Mouse (Mus musculus) right cerebral cortex, postnatal 4 days (tissue): ENCODE results near the gene Tmem178b.

Experiments used
- DNase-seq: peaks from one replicate; pipeline ENCODE4 v3.0.0-alpha.2; 2022

Gene Tmem178b

GRCm38 (mm10) chr6:40023592-40024335 lies 150.7 kb downstream of the Tmem178b start:
- no peak for DNase-seq

- no peak for DNase-seq
Observed at GRCm38 (mm10) chr6:40024336-40024934, 151.4 kb downstream of the Tmem178b start.

DNA sequence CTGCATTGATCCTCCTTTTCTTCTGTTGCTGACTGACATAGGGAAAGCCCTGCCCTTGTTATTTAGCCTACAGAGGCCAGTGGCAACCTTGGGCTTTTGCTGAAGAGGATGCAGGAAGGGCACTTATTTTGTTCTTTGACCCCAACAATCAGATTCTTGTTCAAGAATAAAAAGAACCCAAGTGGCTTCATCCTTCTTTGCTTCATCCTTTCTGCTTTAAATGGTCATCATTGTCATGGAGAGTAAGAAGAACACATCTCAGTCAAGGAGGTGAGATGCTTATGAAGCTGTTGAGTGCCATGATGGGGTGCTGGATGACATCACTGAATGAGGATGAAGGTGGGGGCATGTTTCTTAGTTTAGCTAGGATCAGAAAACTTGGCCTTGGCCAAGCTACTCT lies 159.8 kb downstream of the Tmem178b start:
- no peak for DNase-seq

DNA sequence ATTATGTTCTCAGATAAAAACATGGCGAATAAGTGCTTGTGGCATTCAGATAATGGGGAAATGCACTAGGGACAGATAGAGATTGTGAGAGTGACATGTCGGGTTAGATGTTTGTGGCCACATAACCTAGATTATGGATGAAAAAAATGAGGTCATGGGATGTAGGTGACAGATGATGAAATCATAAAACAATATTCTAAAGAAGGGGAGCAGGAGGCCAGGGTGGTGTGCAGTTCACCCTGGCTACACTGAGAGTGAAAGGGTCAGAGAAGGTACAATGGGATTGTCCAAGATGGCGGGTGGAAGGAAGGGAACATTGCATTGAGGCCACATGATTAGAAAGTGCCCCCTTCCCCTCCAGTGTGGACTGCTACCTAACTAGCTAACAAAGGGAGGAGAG lies 160.9 kb downstream of the Tmem178b start:
- DNase-seq: no peak

- DNase-seq: peak; percentile 66
Observed at GRCm38 (mm10) chr6:40048969-40049908, 176.2 kb downstream of the Tmem178b start.

GRCm38 (mm10) chr6:40049909-40050484 lies 176.9 kb downstream of the Tmem178b start:
- DNase-seq: no peak

DNA sequence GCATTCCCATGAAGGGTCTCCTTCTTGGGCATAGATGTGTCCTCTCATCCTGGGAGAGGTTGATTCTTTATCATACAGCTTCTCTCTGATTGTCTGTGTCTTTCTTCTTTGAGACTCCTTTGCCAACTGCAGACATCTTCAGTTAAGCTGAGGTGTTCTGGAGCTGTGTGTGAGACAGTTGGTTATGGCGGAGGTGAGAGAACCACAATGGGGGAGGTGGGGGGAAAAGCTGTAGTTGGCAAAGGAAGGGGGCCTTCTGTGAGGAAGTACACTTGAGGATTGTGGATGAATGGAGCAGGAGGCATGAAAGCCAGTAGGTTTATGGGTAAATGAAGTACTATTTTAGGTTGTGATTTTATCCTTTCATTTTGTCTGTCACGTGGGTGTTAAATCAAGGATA lies 178.6 kb downstream of the Tmem178b start:
- no peak for DNase-seq

DNA sequence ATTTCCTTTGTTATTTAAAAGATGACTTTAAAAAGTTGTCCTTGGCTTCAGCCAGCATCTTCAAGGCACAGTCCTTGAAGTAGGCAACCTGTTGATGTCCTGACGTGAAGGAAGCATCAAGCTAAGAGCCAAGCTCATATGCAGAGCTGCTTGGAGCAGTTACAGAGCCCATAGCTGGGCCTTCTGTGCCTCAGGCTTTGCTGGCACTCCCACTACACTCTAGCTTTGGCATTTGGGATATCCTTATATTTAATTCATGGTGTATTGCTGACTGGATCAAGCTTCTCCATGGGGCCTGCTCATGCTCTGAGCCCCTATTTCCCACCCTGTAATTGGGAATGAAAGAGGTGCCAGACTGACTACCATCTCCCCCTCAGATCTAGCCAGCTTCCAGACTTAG lies 179.5 kb downstream of the Tmem178b start:
- DNase-seq: no peak

DNA sequence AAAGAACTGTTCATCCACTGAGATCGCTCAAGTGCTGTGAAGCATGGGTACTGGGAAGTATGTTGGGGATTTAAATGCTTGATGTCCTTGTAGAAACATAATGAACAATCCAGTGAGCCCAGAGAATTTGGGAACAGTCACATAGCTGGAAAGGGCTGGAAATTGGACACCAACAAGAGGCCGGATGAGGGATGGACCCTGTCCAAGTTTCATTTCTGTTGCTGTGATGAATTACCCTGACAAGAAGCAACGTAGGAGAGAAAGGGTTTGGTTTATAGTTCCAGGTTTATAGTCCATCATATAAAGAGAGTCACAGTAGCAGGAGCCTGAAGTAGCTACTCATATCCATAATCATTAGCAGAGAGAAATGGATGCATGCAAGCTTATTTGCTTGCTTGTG lies 186.4 kb downstream of the Tmem178b start:
- DNase-seq: no peak

DNA sequence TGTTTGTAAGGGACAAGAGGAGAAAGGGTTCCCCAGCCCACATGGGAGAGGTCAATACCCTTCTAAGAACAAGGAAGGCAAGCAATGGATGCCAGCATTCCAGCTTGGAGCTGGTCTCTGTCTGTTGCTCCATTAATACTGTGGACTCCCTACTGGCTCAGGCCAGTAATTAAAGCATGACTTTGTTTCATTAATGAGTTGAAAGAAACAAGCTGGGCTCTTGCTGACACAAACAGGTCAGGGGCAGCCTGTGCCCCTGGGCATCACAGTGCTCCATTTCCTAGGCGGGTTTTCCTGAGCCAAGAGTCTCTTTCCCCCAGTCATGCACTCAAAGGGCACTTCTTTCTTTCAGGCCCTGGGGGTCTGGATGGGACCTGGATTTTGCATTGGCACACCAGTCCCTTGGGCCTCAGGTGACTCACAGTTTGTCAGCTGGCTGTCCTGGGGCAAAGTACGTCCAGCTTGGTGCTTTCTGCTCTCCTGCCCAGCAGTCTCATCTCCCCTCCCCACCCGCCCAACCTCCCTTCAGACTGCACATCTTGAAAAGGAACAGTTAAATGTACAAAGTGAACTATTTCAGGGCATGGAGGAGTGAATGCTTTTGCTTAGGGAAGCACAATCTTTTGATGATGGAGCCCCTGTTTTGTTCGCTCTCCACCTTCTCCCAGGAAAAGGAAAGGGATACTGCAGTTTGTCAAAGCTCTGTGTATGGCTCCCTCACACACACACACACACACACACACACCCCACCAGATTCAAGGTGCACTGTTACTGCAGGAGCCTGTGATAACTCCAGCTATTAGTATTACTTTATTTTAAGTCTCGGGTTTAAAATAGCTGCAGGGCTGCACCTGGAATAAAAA lies 188.5 kb downstream of the Tmem178b start:
- DNase-seq: no peak

- no peak for DNase-seq
Observed at GRCm38 (mm10) chr6:40062190-40062501, 189.1 kb downstream of the Tmem178b start.

- DNase-seq: no peak
Observed at GRCm38 (mm10) chr6:40063438-40063837, 190.4 kb downstream of the Tmem178b start.

DNA sequence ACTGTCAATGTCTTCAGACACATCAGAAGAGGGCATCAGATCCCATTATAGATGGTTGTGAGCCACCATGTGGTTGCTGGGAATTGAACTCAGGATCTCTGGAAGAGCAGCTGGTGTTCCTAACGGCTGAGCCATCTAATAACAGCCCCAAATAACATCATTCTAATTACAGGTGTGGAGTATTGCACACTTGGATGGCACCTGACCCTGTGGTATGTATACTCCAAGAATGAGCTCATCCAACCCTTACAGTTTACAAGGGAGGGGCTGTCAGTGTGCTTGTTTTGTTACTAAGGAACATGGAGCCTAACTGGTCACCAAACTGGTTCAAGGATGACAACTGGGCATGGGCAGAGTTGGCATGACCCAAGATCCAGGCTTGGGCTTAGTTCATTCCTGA lies 190.8 kb downstream of the Tmem178b start:
- no peak for DNase-seq

DNA sequence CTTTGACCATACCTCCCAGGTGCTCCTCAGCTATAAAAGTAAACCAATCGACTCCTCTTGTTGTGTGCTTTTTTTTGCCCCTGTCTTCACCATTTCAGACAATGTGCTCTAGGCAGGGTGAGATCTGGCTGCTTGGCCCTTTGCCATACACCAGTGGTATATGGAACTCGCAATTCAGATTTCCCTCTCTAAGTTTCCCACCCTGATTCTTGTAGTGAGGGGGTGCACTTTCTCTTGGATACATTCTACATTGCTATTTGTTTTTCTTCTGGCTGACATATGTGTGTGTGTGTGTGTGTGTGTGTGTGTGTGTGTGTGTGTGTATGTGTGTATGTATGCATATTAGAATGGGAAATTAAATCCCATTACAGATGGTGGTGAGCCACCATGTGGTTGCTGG lies 191.3 kb downstream of the Tmem178b start:
- no peak for DNase-seq

- no peak for DNase-seq
Observed at GRCm38 (mm10) chr6:40068467-40068866, 195.4 kb downstream of the Tmem178b start.

- DNase-seq: no peak
Observed at GRCm38 (mm10) chr6:40071007-40071406, 197.9 kb downstream of the Tmem178b start.

GRCm38 (mm10) chr6:40076089-40076488 lies 203.0 kb downstream of the Tmem178b start:
- no peak for DNase-seq

DNA sequence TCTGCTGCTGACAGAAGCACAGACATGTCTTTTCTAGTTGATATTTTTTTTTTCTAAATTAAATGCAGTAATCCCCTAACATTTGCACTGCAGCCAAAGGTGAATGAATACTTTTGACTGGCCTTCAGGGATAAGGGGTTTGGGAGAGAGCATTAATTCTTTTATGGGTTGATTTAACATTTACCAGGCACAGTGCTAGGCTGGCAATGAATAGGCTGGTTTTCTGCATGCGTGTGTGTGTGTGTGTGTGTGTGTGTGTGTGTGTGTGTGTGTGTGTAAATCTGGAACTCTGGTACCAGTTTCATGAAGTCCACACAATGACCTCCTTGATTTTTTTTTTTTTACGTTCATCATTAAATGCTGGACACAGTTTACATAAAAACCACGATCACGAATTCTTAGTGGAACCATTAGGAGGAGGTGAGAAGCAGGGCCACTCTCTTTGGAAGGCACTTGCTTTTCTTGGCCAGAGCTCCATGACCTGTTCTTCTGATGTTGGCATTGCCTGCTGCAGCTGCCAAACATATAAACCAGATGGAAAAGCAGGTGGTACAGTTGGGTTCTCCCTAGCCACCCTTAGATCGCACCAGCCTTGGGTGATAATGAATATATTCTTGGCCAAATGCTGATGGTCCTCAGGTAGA lies 203.7 kb downstream of the Tmem178b start:
- no peak for DNase-seq

DNA sequence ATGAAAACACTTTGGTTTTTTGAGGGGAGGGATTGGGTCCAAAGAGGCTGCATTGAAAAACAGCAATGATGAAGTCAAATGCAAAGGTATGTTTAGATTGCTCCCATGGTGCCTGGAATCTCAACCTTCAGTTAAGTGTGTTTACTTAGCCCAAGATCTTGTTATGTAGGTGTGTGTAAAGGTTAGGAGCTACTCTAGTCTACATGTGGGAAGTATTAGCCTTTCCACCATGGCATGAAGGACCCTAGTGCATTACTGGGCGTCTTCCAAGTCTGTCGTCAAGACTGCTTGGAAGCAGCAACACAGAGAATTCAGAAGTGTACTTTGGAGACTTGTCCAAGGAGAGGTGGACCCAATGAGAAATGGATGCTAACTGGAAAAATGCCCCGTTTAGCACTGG lies 205.3 kb downstream of the Tmem178b start:
- no peak for DNase-seq

- no peak for DNase-seq
Observed at GRCm38 (mm10) chr6:40083726-40084125, 210.7 kb downstream of the Tmem178b start.

DNA sequence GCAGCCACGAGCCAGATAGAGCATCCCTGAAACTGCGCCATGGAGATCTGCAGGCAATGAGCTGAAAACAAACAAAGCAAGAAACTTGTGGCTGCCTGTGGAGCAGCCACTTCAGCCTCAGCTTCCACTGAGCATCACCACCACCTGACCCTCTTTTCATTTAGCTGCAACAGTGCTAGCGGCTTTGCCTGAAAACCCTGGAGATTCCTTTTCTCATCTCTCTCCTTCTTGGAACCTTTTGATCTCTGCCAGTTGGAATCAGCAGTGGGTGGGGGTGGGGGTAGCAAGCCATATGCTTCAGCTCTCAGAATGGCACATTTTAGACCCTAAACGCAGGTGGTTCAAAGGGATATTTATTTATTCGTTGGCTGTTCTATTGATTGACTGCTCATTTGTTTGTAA lies 218.2 kb downstream of the Tmem178b start:
- no peak for DNase-seq

GRCm38 (mm10) chr6:40098498-40098897 lies 225.4 kb downstream of the Tmem178b start:
- no peak for DNase-seq
